25 mouse cellular contexts compared by ENCODE assay signal in genomic region chr16:9886155-9886554, GRCm38 (mm10).
"Had no signal": no experiment of that assay in that cellular context is flagged by ENCODE, and none has a peak within 500 bp of the region (broad histone marks: within the 10 kb centered on the region; RNA-seq: fewer than 3 reads in every experiment).

No protein-coding gene starts in this region.

- H3K36me3 ChIP-seq: heart, embryonic 13.5 days; heart, embryonic 15.5 days; hindbrain, embryonic 13.5 days; hindbrain, embryonic 15.5 days; kidney, embryonic 15.5 days; limb, embryonic 15.5 days; liver, embryonic 12.5 days had no signal

- H3K9me3 ChIP-seq: heart, embryonic 13.5 days; heart, embryonic 15.5 days; hindbrain, embryonic 13.5 days; hindbrain, embryonic 15.5 days; kidney, embryonic 15.5 days; limb, embryonic 15.5 days; liver, embryonic 12.5 days had no signal

- H3K4me1 ChIP-seq: heart, embryonic 13.5 days; heart, embryonic 15.5 days; hindbrain, embryonic 13.5 days; hindbrain, embryonic 15.5 days; kidney, embryonic 15.5 days; limb, embryonic 15.5 days; liver, embryonic 12.5 days had no signal

- H3K27ac ChIP-seq: gastrocnemius, adult 2 months; heart, adult 2 months; heart, embryonic 13.5 days; heart, embryonic 15.5 days; hindbrain, embryonic 13.5 days; hindbrain, embryonic 15.5 days; hindbrain, postnatal 0 days; kidney, embryonic 15.5 days; kidney, postnatal 0 days; limb, embryonic 15.5 days; liver, embryonic 12.5 days; liver, embryonic 14.5 days had no signal

- H3K4me3 ChIP-seq: gastrocnemius, adult 2 months; heart, adult 2 months; heart, embryonic 13.5 days; heart, embryonic 15.5 days; hindbrain, embryonic 13.5 days; hindbrain, embryonic 15.5 days; kidney, embryonic 15.5 days; limb, embryonic 15.5 days; liver, embryonic 12.5 days had no signal

- H3K9ac ChIP-seq: heart, embryonic 13.5 days; heart, embryonic 15.5 days; hindbrain, embryonic 13.5 days; hindbrain, embryonic 15.5 days; kidney, embryonic 15.5 days; limb, embryonic 15.5 days; liver, embryonic 12.5 days; liver, embryonic 14.5 days had no signal

- ATAC-seq: hindbrain, postnatal 0 days; intestine, embryonic 16.5 days; liver, embryonic 12.5 days had no signal

- H3K27me3 ChIP-seq: heart, embryonic 13.5 days; heart, embryonic 15.5 days; hindbrain, embryonic 13.5 days; hindbrain, embryonic 15.5 days; kidney, embryonic 15.5 days; limb, embryonic 15.5 days; liver, embryonic 12.5 days had no signal

- DNase-seq: gastrocnemius, adult 2 months; gastrocnemius, postnatal 10 days; gastrocnemius, postnatal 25 days; heart, adult 2 months; heart, postnatal 14 days; heart, postnatal 36 days; kidney, adult 11 months; kidney, adult 2 months; kidney, adult 9 months; kidney, postnatal 14 days; kidney, postnatal 36 days; layer of hippocampus, postnatal 36 days; left cerebral cortex, postnatal 4 days had no signal

- H3K4me2 ChIP-seq: heart, embryonic 11.5 days; heart, embryonic 13.5 days; heart, embryonic 15.5 days; hindbrain, embryonic 13.5 days; hindbrain, embryonic 15.5 days; kidney, embryonic 15.5 days; limb, embryonic 15.5 days; liver, embryonic 12.5 days had no signal
